ENCODE assay signal across 15 mouse cellular contexts in genomic region chr19:10139736-10140135, GRCm38 (mm10).
"Had no signal": no experiment of that assay in that cellular context is flagged by ENCODE, and none has a peak within 500 bp of the region (broad histone marks: within the 10 kb centered on the region; RNA-seq: fewer than 3 reads in every experiment).

No protein-coding gene starts in this region.

- H3K27me3 ChIP-seq: limb, embryonic 12.5 days; limb, embryonic 15.5 days; liver, embryonic 13.5 days had no signal

- H3K27ac ChIP-seq: kidney, postnatal 0 days; layer of hippocampus, adult 2 months; left cerebral cortex, adult 2 months; limb, embryonic 12.5 days; limb, embryonic 15.5 days; liver, embryonic 13.5 days had no signal

- H3K9me3 ChIP-seq: limb, embryonic 12.5 days; limb, embryonic 15.5 days; liver, embryonic 13.5 days had no signal

- H3K36me3 ChIP-seq: limb, embryonic 12.5 days; limb, embryonic 15.5 days; liver, embryonic 13.5 days had no signal

- H3K4me2 ChIP-seq: limb, embryonic 12.5 days; limb, embryonic 15.5 days; liver, embryonic 13.5 days; midbrain, embryonic 11.5 days had no signal

- DNase-seq: kidney, postnatal 25 days; layer of hippocampus, postnatal 36 days; liver, embryonic 13.5 days; lung, adult 2 months; lung, postnatal 14 days; lung, postnatal 4 days; midbrain, embryonic 14.5 days; thymus, adult 18-20 months; thymus, postnatal 36 days had no signal

- H3K4me3 ChIP-seq: layer of hippocampus, adult 2 months; left cerebral cortex, adult 2 months; limb, embryonic 12.5 days; limb, embryonic 15.5 days; liver, embryonic 13.5 days had no signal

- H3K9ac ChIP-seq: limb, embryonic 12.5 days; limb, embryonic 15.5 days; liver, embryonic 13.5 days had no signal

- H3K4me1 ChIP-seq: limb, embryonic 12.5 days; liver, embryonic 13.5 days had no signal
